Mouse (Mus musculus): ENCODE measurements at regions not wholly inside any gene's neighbourhood (a gene's known extent, or its start where the extent isn't known, plus 50 kb on each side); places are given as distances from the start of the nearest gene placed in this dataset.

DNA sequence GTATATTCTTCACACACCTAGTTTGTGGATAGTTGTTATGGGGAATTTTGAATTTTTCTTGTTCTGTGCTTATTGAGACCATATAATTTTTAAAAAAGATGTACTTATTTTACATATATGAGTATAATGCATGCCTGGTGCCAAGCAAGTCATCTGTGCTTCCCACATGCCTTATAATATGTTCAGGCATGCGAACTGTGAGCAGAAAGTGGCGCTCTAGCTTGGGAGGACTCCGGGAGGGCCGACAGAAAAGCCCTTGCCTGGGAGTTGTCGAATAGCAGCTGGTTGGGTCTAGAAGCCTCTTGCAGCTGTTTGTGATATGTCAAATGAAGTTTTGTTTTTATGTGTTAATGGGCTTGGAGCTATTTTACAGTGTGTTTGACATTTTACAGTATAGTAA lies 323.8 kb downstream of the Slc4a3 start:
- TF ChIP-seq NELFE (IDR thresholded peaks at IDR 0.05; ENCODE audit: low read depth, low read length) = no peak
- TF ChIP-seq POLR2A (IDR thresholded peaks at IDR 0.05; ENCODE audit: low read depth, low read length) = no peak
- TF ChIP-seq EP300 (IDR thresholded peaks at IDR 0.05; ENCODE audit: low read length) = no peak
- no peak for TF ChIP-seq USF1 (IDR thresholded peaks at IDR 0.05; ENCODE audit: low read depth, low read length)
- TF ChIP-seq KAT2A (IDR thresholded peaks at IDR 0.05; ENCODE audit: insufficient replicate concordance, low read length) = no peak
- TF ChIP-seq ZNF384 (IDR thresholded peaks at IDR 0.05; ENCODE audit: low read depth, low read length) = no peak
- TF ChIP-seq SMC3 (IDR thresholded peaks at IDR 0.05; ENCODE audit: low read depth, low read length) = no peak

Data from CH12.LX (cell line).